Mouse (Mus musculus) embryo, embryonic 11.5 days (tissue): ENCODE results near the gene Kcnk18.

Experiments
- DNase-seq: peaks from one replicate; pipeline ENCODE4 v3.0.0-alpha.2; 2012; ENCODE audit warnings: low read depth, low spot score

Gene Kcnk18

GRCm38 (mm10) chr19:59282001-59282400, 63.0 kb downstream of the Kcnk18 start:
- DNase-seq: no peak
